Mouse (Mus musculus): ENCODE measurements at regions not wholly inside any gene's neighbourhood (a gene's known extent, or its start where the extent isn't known, plus 50 kb on each side); places are given as distances from the start of the nearest gene placed in this dataset.

GRCm38 (mm10) chr12:35303188-35303587 is 231.7 kb downstream of the Ahr start:
- TF ChIP-seq CTCF (IDR thresholded peaks at IDR 0.05; ENCODE audit: control insufficient read depth, insufficient read depth, low read length) (no peak), POLR2A (IDR thresholded peaks at IDR 0.05; ENCODE audit: borderline replicate concordance, control insufficient read depth, low read depth, low read length) (no peak)

Data from bone marrow, adult 2 months (tissue).